In genomic region chr9:5822234-5822633, GRCm38 (mm10) we compare ENCODE assay signal across 15 mouse cellular contexts.
DNase-seq lines count a peak whose midpoint lies in the region; ATAC-seq and TF ChIP-seq lines count a peak whose summit lies in the region.
"Had no signal": no experiment of that assay in that cellular context is flagged by ENCODE, and none has a peak within 500 bp of the region (broad histone marks: within the 10 kb centered on the region; RNA-seq: fewer than 3 reads in every experiment).

No protein-coding gene starts in this region.

- DNase-seq in forebrain, embryonic 14.5 days (ENCODE audit: low spot score) = peak; percentile 7
- no peak for DNase-seq in forebrain, embryonic 10.5 days (ENCODE audit: extremely low spot score, low spot score)
- DNase-seq in forebrain, postnatal 0 days = no peak
- DNase-seq: adrenal gland, adult 2 months; adrenal gland, postnatal 10 days; adrenal gland, postnatal 25 days; cerebellum, adult 11-12 months; cerebellum, adult 2 months; cerebellum, adult 9-10 months; cerebellum, postnatal 10 days; cerebellum, postnatal 25 days had no signal

- TF ChIP-seq CTCF in forebrain, postnatal 0 days (IDR thresholded peaks at IDR 0.05; ENCODE audit: low read depth) = no peak

- H3K36me3 ChIP-seq in forebrain, embryonic 14.5 days (ENCODE audit: control insufficient read depth, insufficient read depth, low read length) = no peaks in the 10 kb centered on the region
- H3K36me3 ChIP-seq in forebrain, embryonic 10.5 days (replicated peaks) = no peaks in the 10 kb centered on the region
- H3K36me3 ChIP-seq in forebrain, postnatal 0 days (ENCODE audit: insufficient read depth) = no peaks in the 10 kb centered on the region
- no peaks in the 10 kb centered on the region for H3K36me3 ChIP-seq in forebrain, embryonic 12.5 days (replicated peaks)
- H3K36me3 ChIP-seq in hindbrain, embryonic 12.5 days = no peaks in the 10 kb centered on the region
- H3K36me3 ChIP-seq: embryonic facial prominence, embryonic 10.5 days; embryonic facial prominence, embryonic 12.5 days had no signal

- no peak overlapping the region for H3K9ac ChIP-seq in forebrain, embryonic 14.5 days (ENCODE audit: low read length)
- H3K9ac ChIP-seq in forebrain, postnatal 0 days = no peak overlapping the region
- H3K9ac ChIP-seq in forebrain, embryonic 12.5 days = no peak overlapping the region
- no peak overlapping the region for H3K9ac ChIP-seq in hindbrain, embryonic 12.5 days
- H3K9ac ChIP-seq: embryonic facial prominence, embryonic 12.5 days had no signal

- no peak overlapping the region for H3K4me3 ChIP-seq in forebrain, embryonic 14.5 days (ENCODE audit: low read depth, low read length)
- H3K4me3 ChIP-seq in forebrain, embryonic 10.5 days = no peak overlapping the region
- no peak overlapping the region for H3K4me3 ChIP-seq in forebrain, postnatal 0 days (ENCODE audit: low read depth, low read length)
- H3K4me3 ChIP-seq in forebrain, embryonic 12.5 days (replicated peaks) = no peak overlapping the region
- H3K4me3 ChIP-seq in hindbrain, embryonic 12.5 days = no peak overlapping the region
- H3K4me3 ChIP-seq: embryonic facial prominence, embryonic 10.5 days; embryonic facial prominence, embryonic 12.5 days had no signal

- no peak for ATAC-seq in forebrain, embryonic 14.5 days
- ATAC-seq in forebrain, postnatal 0 days = peak; percentile 81; the same call in 1 of the 2 replicates
- no peak for ATAC-seq in forebrain, embryonic 12.5 days (ENCODE audit: low FRiP score)
- no peak for ATAC-seq in hindbrain, embryonic 12.5 days (ENCODE audit: low FRiP score)

- H3K27ac ChIP-seq in forebrain, embryonic 14.5 days (ENCODE audit: low read depth, low read length) = no peak overlapping the region
- H3K27ac ChIP-seq in forebrain, embryonic 10.5 days = no peak overlapping the region
- H3K27ac ChIP-seq in forebrain, postnatal 0 days (ENCODE audit: low read depth, low read length) = no peak overlapping the region
- no peak overlapping the region for H3K27ac ChIP-seq in forebrain, embryonic 12.5 days
- no peak overlapping the region for H3K27ac ChIP-seq in hindbrain, embryonic 12.5 days
- H3K27ac ChIP-seq: embryonic facial prominence, embryonic 10.5 days; embryonic facial prominence, embryonic 12.5 days had no signal

- H3K4me1 ChIP-seq in forebrain, embryonic 14.5 days (ENCODE audit: control insufficient read depth, insufficient read depth, low read length) = no peaks in the 10 kb centered on the region
- no peaks in the 10 kb centered on the region for H3K4me1 ChIP-seq in forebrain, embryonic 10.5 days
- no peaks in the 10 kb centered on the region for H3K4me1 ChIP-seq in forebrain, postnatal 0 days (ENCODE audit: insufficient read depth)
- H3K4me1 ChIP-seq in forebrain, embryonic 12.5 days = no peaks in the 10 kb centered on the region
- H3K4me1 ChIP-seq in hindbrain, embryonic 12.5 days = no peaks in the 10 kb centered on the region
- H3K4me1 ChIP-seq: embryonic facial prominence, embryonic 10.5 days; embryonic facial prominence, embryonic 12.5 days had no signal

- peaks cover 3% of the 10 kb centered on the region; the same call in 1 of the 2 replicates for H3K9me3 ChIP-seq in forebrain, embryonic 14.5 days (replicated peaks; ENCODE audit: control insufficient read depth, low read length)
- peaks cover 5% of the 10 kb centered on the region; the same call in 1 of the 2 replicates for H3K9me3 ChIP-seq in forebrain, embryonic 10.5 days
- peaks cover 4% of the 10 kb centered on the region; the same call in 1 of the 2 replicates for H3K9me3 ChIP-seq in forebrain, postnatal 0 days (ENCODE audit: low read length)
- H3K9me3 ChIP-seq in forebrain, embryonic 12.5 days = 0 out of 2 replicates have a peak, but pooled peaks cover 5% of the 10 kb centered on the region
- 0 out of 2 replicates have a peak, but pooled peaks cover 9% of the 10 kb centered on the region for H3K9me3 ChIP-seq in hindbrain, embryonic 12.5 days (replicated peaks)
- H3K9me3 ChIP-seq: embryonic facial prominence, embryonic 12.5 days had no signal

- H3K27me3 ChIP-seq in forebrain, embryonic 14.5 days (replicated peaks; ENCODE audit: control insufficient read depth, insufficient read depth, low read length) = no peaks in the 10 kb centered on the region
- H3K27me3 ChIP-seq in forebrain, embryonic 10.5 days (ENCODE audit: poor library complexity, severe bottlenecking) = no peaks in the 10 kb centered on the region
- H3K27me3 ChIP-seq in forebrain, postnatal 0 days (ENCODE audit: insufficient read depth, low read length) = no peaks in the 10 kb centered on the region
- no peaks in the 10 kb centered on the region for H3K27me3 ChIP-seq in forebrain, embryonic 12.5 days
- H3K27me3 ChIP-seq in hindbrain, embryonic 12.5 days = no peaks in the 10 kb centered on the region
- H3K27me3 ChIP-seq: embryonic facial prominence, embryonic 12.5 days had no signal

- H3K4me2 ChIP-seq in forebrain, embryonic 14.5 days (ENCODE audit: low read length) = no peak overlapping the region
- no peak overlapping the region for H3K4me2 ChIP-seq in forebrain, postnatal 0 days (ENCODE audit: low read depth)
- no peak overlapping the region for H3K4me2 ChIP-seq in forebrain, embryonic 12.5 days
- H3K4me2 ChIP-seq in hindbrain, embryonic 12.5 days (replicated peaks) = no peak overlapping the region
- H3K4me2 ChIP-seq: embryonic facial prominence, embryonic 12.5 days had no signal
